Mouse (Mus musculus) embryonic facial prominence, embryonic 12.5 days (tissue): ENCODE results near the gene Ankrd12. TPM values are rescaled to one million over a fixed set of nuclear protein-coding genes. Genes with fewer than 3 reads are reported as not detected.
A peak's percentile ranks its signal among the peaks of the same experiment; 100 is the strongest.

Experiments used
- ATAC-seq: fragments of 200-750 bp; cut with Nextera tagmentation; 2 replicates; pipeline ENCODE4 v1.8.0; 2017; ENCODE audit not compliant: insufficient number of reproducible peaks, insufficient read depth, low FRiP score, low TSS enrichment
- H3K27ac ChIP-seq: fragments of 300-500 bp; sonication (generic); 2 replicates; pipeline ENCODE4 v1.5.1; 2016; ENCODE audit warnings: mild to moderate bottlenecking
- H3K27me3 ChIP-seq: fragments of 300-500 bp; sonication (generic); 2 replicates; pipeline ENCODE4 v1.6.1; 2016; ENCODE audit warnings: mild to moderate bottlenecking, moderate library complexity
- H3K36me3 ChIP-seq: fragments of 300-500 bp; sonication (generic); 2 replicates; pipeline ENCODE4 v1.6.1; 2016; ENCODE audit warnings: mild to moderate bottlenecking
- H3K4me1 ChIP-seq: fragments of 300-500 bp; sonication (generic); 2 replicates; pipeline ENCODE4 v1.6.1; 2016
- H3K4me2 ChIP-seq: fragments of 300-500 bp; sonication (generic); replicated peaks from 2 replicates; pipeline ENCODE4 v1.6.1; 2016; ENCODE audit warnings: mild to moderate bottlenecking, moderate library complexity
- H3K4me3 ChIP-seq: fragments of 300-500 bp; sonication (generic); 2 replicates; pipeline ENCODE4 v1.5.1; 2016; ENCODE audit warnings: mild to moderate bottlenecking
- H3K9ac ChIP-seq: fragments of 300-500 bp; sonication (generic); 2 replicates; pipeline ENCODE4 v1.6.1; 2016; ENCODE audit warnings: mild to moderate bottlenecking, moderate library complexity
- H3K9me3 ChIP-seq: fragments of 300-500 bp; sonication (generic); 2 replicates; pipeline ENCODE4 v1.6.1; 2016; ENCODE audit warnings: mild to moderate bottlenecking, moderate library complexity
- WGBS: fragments of 180-500 bp; shearing (Covaris S2); methylation state at CpG from one replicate; pipeline ENCODE4 v1.1.7; 2016; 5-methylcytosine and 5-hydroxymethylcytosine counted together
- polyA plus RNA-seq: library from polyadenylated mRNA; unstranded; fragments of >200 nt; fragmentation: Nextera tagmentation; extraction: Ambion mirVana; gene quantifications from 2 replicates; pipeline ENCODE4 v1.2.1, GENCODE M21; 2016

Ankrd12 gene
- polyA plus RNA-seq, 1 experiment from 2014 or later, result 37.5 TPM

GRCm38 (mm10) chr17:65942394-65942793 lies 134.5 kb downstream of the Ankrd12 start:
- H3K27me3 ChIP-seq, result no peaks in the 10 kb centered on the region
- H3K9ac ChIP-seq, result no peak overlapping the region
- H3K4me1 ChIP-seq, result no peaks in the 10 kb centered on the region
- H3K4me3 ChIP-seq, result no peak overlapping the region
- H3K4me2 ChIP-seq, result no peak overlapping the region
- H3K36me3 ChIP-seq, result peaks cover 29% of the 10 kb centered on the region
- no peak overlapping the region for H3K27ac ChIP-seq
- ATAC-seq, result no peak
- WGBS, result 67% methylated on average over 4 of the region's 4 CpGs
- no peaks in the 10 kb centered on the region for H3K9me3 ChIP-seq

GRCm38 (mm10) chr17:65941275-65941674 lies 135.6 kb downstream of the Ankrd12 start:
- no peak overlapping the region for H3K9ac ChIP-seq
- H3K36me3 ChIP-seq, result peaks cover 29% of the 10 kb centered on the region
- no peaks in the 10 kb centered on the region for H3K27me3 ChIP-seq
- 83% methylated on average over 6 of the region's 6 CpGs for WGBS
- no peaks in the 10 kb centered on the region for H3K4me1 ChIP-seq
- H3K9me3 ChIP-seq, result no peaks in the 10 kb centered on the region
- no peak for ATAC-seq
- H3K4me2 ChIP-seq, result no peak overlapping the region
- no peak overlapping the region for H3K27ac ChIP-seq
- no peak overlapping the region for H3K4me3 ChIP-seq

GRCm38 (mm10) chr17:65940221-65940620 lies 136.7 kb downstream of the Ankrd12 start:
- 79% methylated on average over 12 of the region's 12 CpGs for WGBS
- H3K36me3 ChIP-seq, result peaks cover 34% of the 10 kb centered on the region

GRCm38 (mm10) chr17:65939461-65940192 lies 137.3 kb downstream of the Ankrd12 start:
- Histone ChIP-seq H3K4me1 (no peaks in the 10 kb centered on the region), H3K36me3 (peaks cover 37% of the 10 kb centered on the region)

More at GRCm38 (mm10) chr17:65940221-65940620, 136.7 kb downstream of the Ankrd12 start:
- no peak overlapping the region for H3K4me3 ChIP-seq
- H3K9me3 ChIP-seq, result no peaks in the 10 kb centered on the region
- no peak overlapping the region for H3K9ac ChIP-seq
- ATAC-seq, result no peak
- no peak overlapping the region for H3K4me2 ChIP-seq
- no peaks in the 10 kb centered on the region for H3K27me3 ChIP-seq
- no peak overlapping the region for H3K27ac ChIP-seq
- H3K4me1 ChIP-seq, result no peaks in the 10 kb centered on the region

GRCm38 (mm10) chr17:65937671-65938070 lies 139.2 kb downstream of the Ankrd12 start:
- H3K9ac ChIP-seq, result no peak overlapping the region
- no peaks in the 10 kb centered on the region for H3K4me1 ChIP-seq
- peaks cover 40% of the 10 kb centered on the region for H3K36me3 ChIP-seq
- H3K4me3 ChIP-seq, result no peak overlapping the region
- no peak overlapping the region for H3K27ac ChIP-seq
- no peak for ATAC-seq
- WGBS, result 82% methylated on average over 9 of the region's 9 CpGs
- no peak overlapping the region for H3K4me2 ChIP-seq
- no peaks in the 10 kb centered on the region for H3K9me3 ChIP-seq
- H3K27me3 ChIP-seq, result no peaks in the 10 kb centered on the region

More at GRCm38 (mm10) chr17:65939461-65940192, 137.3 kb downstream of the Ankrd12 start:
- no peak for ATAC-seq
- Histone ChIP-seq H3K27me3 (no peaks in the 10 kb centered on the region), H3K4me3 (no peak overlapping the region), H3K9me3 (no peaks in the 10 kb centered on the region), H3K27ac (no peak overlapping the region), H3K9ac (no peak overlapping the region), H3K4me2 (no peak overlapping the region)
- WGBS, result 68% methylated on average over 14 of the region's 14 CpGs

GRCm38 (mm10) chr17:65933741-65934140 lies 143.1 kb downstream of the Ankrd12 start:
- Histone ChIP-seq H3K4me1 (peaks cover 7% of the 10 kb centered on the region), H3K27ac (no peak overlapping the region), H3K4me3 (no peak overlapping the region), H3K9me3 (no peaks in the 10 kb centered on the region), H3K27me3 (no peaks in the 10 kb centered on the region), H3K4me2 (no peak overlapping the region), H3K36me3 (peaks cover 43% of the 10 kb centered on the region), H3K9ac (no peak overlapping the region)
- no peak for ATAC-seq
- 92% methylated on average over 2 of the region's 2 CpGs for WGBS

GRCm38 (mm10) chr17:65931525-65931924 lies 145.4 kb downstream of the Ankrd12 start:
- Histone ChIP-seq H3K27me3 (no peaks in the 10 kb centered on the region), H3K9ac (no peak overlapping the region), H3K4me1 (peaks cover 7% of the 10 kb centered on the region), H3K9me3 (no peaks in the 10 kb centered on the region), H3K4me2 (no peak overlapping the region), H3K4me3 (no peak overlapping the region), H3K36me3 (peaks cover 42% of the 10 kb centered on the region), H3K27ac (0 out of 2 replicates have a peak overlapping the region, but pooled peaks have one; percentile 20)
- no peak for ATAC-seq
- 38% methylated on average over 6 of the region's 6 CpGs for WGBS

- WGBS, result 60% methylated on average over 6 of the region's 6 CpGs
- Histone ChIP-seq H3K9ac (no peak overlapping the region), H3K9me3 (no peaks in the 10 kb centered on the region), H3K4me3 (no peak overlapping the region), H3K27me3 (no peaks in the 10 kb centered on the region), H3K4me2 (no peak overlapping the region), H3K27ac (no peak overlapping the region), H3K36me3 (peaks cover 42% of the 10 kb centered on the region), H3K4me1 (peaks cover 7% of the 10 kb centered on the region)
- ATAC-seq, result no peak
These were observed 145.9 kb downstream of the Ankrd12 start for GRCm38 (mm10) chr17:65930960-65931359.

- Histone ChIP-seq H3K4me2 (no peak overlapping the region), H3K27me3 (no peaks in the 10 kb centered on the region), H3K9me3 (no peaks in the 10 kb centered on the region), H3K4me1 (peaks cover 7% of the 10 kb centered on the region), H3K27ac (no peak overlapping the region), H3K4me3 (no peak overlapping the region), H3K9ac (no peak overlapping the region), H3K36me3 (peaks cover 44% of the 10 kb centered on the region)
- 0 out of 2 replicates have a peak, but pooled peaks have one; percentile 56 for ATAC-seq
- WGBS, result 73% methylated on average over 7 of the region's 7 CpGs
These were observed 146.6 kb downstream of the Ankrd12 start for GRCm38 (mm10) chr17:65930158-65930826.

GRCm38 (mm10) chr17:65929319-65929978 lies 147.4 kb downstream of the Ankrd12 start:
- no peak for ATAC-seq
- Histone ChIP-seq H3K27ac (no peak overlapping the region), H3K4me1 (peaks cover 7% of the 10 kb centered on the region), H3K4me2 (no peak overlapping the region), H3K27me3 (no peaks in the 10 kb centered on the region), H3K9ac (no peak overlapping the region), H3K4me3 (no peak overlapping the region), H3K9me3 (no peaks in the 10 kb centered on the region), H3K36me3 (peaks cover 47% of the 10 kb centered on the region)
- 81% methylated on average over 22 of the region's 22 CpGs for WGBS

GRCm38 (mm10) chr17:65927077-65927476 lies 149.8 kb downstream of the Ankrd12 start:
- Histone ChIP-seq H3K4me1 (peaks cover 7% of the 10 kb centered on the region), H3K4me2 (no peak overlapping the region), H3K27me3 (no peaks in the 10 kb centered on the region), H3K9me3 (no peaks in the 10 kb centered on the region), H3K27ac (no peak overlapping the region), H3K36me3 (peaks cover 47% of the 10 kb centered on the region), H3K4me3 (no peak overlapping the region), H3K9ac (no peak overlapping the region)
- WGBS, result 85% methylated on average over 4 of the region's 4 CpGs
- no peak for ATAC-seq
